Mouse (Mus musculus): ENCODE measurements at regions not wholly inside any gene's neighbourhood (a gene's known extent, or its start where the extent isn't known, plus 50 kb on each side); places are given as distances from the start of the nearest gene placed in this dataset.

- no peak for DNase-seq
These were observed 447.9 kb upstream of the Adamts9 start for GRCm38 (mm10) chr6:93391166-93391565.

GRCm38 (mm10) chr6:93371341-93371740 is 428.0 kb upstream of the Adamts9 start:
- peak; percentile 49 for DNase-seq

- no peak for DNase-seq
These were observed 420.6 kb upstream of the Adamts9 start for GRCm38 (mm10) chr6:93363846-93364245.

- no peak for DNase-seq
These were observed 410.2 kb upstream of the Adamts9 start for GRCm38 (mm10) chr6:93353353-93354125.

- no peak for DNase-seq
These were observed 406.8 kb upstream of the Adamts9 start for GRCm38 (mm10) chr6:93349936-93350700.

- DNase-seq = no peak
These were observed 404.8 kb upstream of the Adamts9 start for GRCm38 (mm10) chr6:93348141-93348540.

- DNase-seq = no peak
These were observed 385.4 kb upstream of the Adamts9 start for GRCm38 (mm10) chr6:93328683-93329082.

GRCm38 (mm10) chr6:93327930-93328329 is 384.6 kb upstream of the Adamts9 start:
- DNase-seq = no peak

- DNase-seq = no peak
These were observed 380.6 kb upstream of the Adamts9 start for GRCm38 (mm10) chr6:93323881-93324280.

GRCm38 (mm10) chr6:93314625-93315024 is 371.3 kb upstream of the Adamts9 start:
- DNase-seq = peak; percentile 96

- peak; percentile 84 for DNase-seq
These were observed 361.9 kb upstream of the Adamts9 start for GRCm38 (mm10) chr6:93305176-93305575.

GRCm38 (mm10) chr6:93297975-93298374 is 354.7 kb upstream of the Adamts9 start:
- DNase-seq = peak; percentile 86

- DNase-seq = no peak
These were observed 348.4 kb upstream of the Adamts9 start for GRCm38 (mm10) chr6:93291711-93292110.

GRCm38 (mm10) chr6:93288421-93288820 is 345.1 kb upstream of the Adamts9 start:
- peak; percentile 93 for DNase-seq

GRCm38 (mm10) chr6:93285796-93286195 is 342.5 kb upstream of the Adamts9 start:
- DNase-seq = peak; percentile 36

- peak; percentile 16 for DNase-seq
These were observed 338.2 kb upstream of the Adamts9 start for GRCm38 (mm10) chr6:93281530-93281929.

GRCm38 (mm10) chr6:93273917-93274513 is 330.7 kb upstream of the Adamts9 start:
- DNase-seq = peak; percentile 98

- peak; percentile 89 for DNase-seq
These were observed 328.9 kb upstream of the Adamts9 start for GRCm38 (mm10) chr6:93272206-93272605.

GRCm38 (mm10) chr6:93266826-93267225 is 323.5 kb upstream of the Adamts9 start:
- peak; percentile 34 for DNase-seq

GRCm38 (mm10) chr6:93265164-93265563 is 321.9 kb upstream of the Adamts9 start:
- DNase-seq = peak; percentile 2

- no peak for DNase-seq
These were observed 317.5 kb upstream of the Adamts9 start for GRCm38 (mm10) chr6:93260827-93261226.

GRCm38 (mm10) chr6:93257130-93257841 is 314.0 kb upstream of the Adamts9 start:
- DNase-seq = peak; percentile 34

GRCm38 (mm10) chr6:93253746-93254145 is 310.5 kb upstream of the Adamts9 start:
- DNase-seq = peak; percentile 64

Measured in heart, adult 11 months (tissue).